Mouse (Mus musculus): Measurements from ENCODE around the gene Sobp.

DNA sequence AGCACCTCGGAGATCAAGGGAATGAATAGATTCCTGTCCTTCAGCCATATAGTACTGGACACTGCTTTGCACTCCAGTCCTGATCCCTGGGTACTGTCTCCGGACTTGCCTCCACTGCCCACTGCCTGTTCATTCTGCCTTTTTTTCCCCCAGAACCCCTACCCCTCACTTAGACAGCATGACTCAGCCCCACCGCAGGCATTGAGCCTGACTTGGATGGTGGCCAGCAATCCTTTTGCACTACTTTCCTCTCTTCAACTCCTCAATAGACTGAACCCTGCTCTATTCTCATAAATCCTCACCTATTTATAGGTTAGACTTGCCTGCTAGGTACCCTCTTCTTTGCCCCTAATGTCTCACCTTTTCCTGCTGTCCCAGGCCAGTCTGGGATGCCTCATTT, 93.0 kb downstream of the Sobp start:
- TF ChIP-seq TAL1 (conservative IDR thresholded peaks at IDR 0.05; ENCODE audit: low read depth, low read length) (no peak), CTCF (IDR thresholded peaks at IDR 0.05; ENCODE audit: low read depth, low read length) (no peak), GATA1 (IDR thresholded peaks at IDR 0.05; ENCODE audit: borderline replicate concordance, low read length) (no peak)
